Mouse (Mus musculus) cerebellum, postnatal 25 days (tissue): ENCODE measurements at regions not wholly inside any gene's neighbourhood (a gene's known extent, or its start where the extent isn't known, plus 50 kb on each side); places are given as distances from the start of the nearest gene placed in this dataset.

Experiments used
- DNase-seq, 2 experiments: peaks; one replicate each; pipeline ENCODE4 v3.0.0; 2021; ENCODE audit warnings: mixed read lengths in 2 of 2

DNA sequence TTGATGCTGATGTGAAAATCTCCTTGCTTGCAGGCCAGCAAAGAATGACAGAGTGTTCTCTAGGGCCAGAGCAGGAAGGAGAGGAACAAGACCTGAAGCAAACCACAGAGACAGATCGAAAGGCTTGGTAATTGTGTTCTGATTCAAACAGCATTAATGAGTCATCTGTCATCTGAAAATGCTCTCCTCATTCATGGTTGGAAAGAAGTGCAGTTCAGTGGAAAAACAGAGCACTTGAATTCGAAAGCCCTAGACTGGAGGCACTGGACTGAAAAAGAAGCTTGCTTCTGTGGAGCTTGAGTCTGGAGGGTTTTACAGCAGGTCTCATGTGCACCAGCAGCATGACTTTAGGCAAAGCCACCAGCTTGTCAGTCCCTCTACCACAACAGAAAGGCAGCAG is 374.3 kb upstream of the B430305J03Rik start:
- no peak for DNase-seq

GRCm38 (mm10) chr3:61738528-61738927 is 372.8 kb upstream of the B430305J03Rik start:
- no peak for DNase-seq

DNA sequence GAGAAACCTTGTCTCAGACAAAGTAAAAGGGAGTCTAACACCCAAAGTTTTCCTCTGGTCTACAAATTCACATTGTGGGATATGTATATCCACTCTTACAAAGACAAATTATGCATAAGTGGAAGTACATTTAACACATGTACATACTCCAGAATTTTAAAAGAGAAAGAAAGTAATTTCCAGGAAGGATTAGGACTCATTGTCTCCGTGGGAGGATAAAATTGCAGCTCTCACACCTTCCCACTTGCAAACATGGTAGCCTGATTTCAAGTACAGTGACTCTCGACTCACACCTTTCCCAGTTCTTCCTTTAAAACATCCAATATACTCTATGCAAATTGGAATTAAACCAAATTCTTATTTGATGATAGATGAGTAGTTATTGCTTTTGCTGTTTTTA is 351.0 kb upstream of the B430305J03Rik start:
- no peak for DNase-seq

- no peak for DNase-seq
These were observed 322.4 kb upstream of the B430305J03Rik start for GRCm38 (mm10) chr3:61687933-61688705.

- no peak for DNase-seq
These were observed 305.1 kb upstream of the B430305J03Rik start for GRCm38 (mm10) chr3:61670874-61671273.

DNA sequence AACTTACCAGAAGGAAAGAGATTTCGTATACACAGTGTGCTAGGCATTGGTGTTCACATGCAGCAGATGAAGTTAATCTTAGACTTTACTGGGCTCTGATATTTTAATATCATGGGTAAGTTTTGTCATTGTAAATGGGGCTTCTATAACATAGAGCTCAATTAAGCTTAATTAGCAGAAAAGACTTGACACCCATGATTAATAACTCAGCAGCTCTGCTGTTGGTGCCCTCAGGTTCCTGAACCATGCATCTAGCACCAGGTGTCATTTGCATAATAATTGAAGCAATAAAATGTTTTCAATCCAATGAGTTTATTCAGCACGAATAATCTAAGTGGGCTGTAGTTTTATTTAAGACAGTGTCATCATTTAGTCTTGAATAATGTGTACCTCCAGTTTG is 290.4 kb upstream of the B430305J03Rik start:
- DNase-seq: no peak

DNA sequence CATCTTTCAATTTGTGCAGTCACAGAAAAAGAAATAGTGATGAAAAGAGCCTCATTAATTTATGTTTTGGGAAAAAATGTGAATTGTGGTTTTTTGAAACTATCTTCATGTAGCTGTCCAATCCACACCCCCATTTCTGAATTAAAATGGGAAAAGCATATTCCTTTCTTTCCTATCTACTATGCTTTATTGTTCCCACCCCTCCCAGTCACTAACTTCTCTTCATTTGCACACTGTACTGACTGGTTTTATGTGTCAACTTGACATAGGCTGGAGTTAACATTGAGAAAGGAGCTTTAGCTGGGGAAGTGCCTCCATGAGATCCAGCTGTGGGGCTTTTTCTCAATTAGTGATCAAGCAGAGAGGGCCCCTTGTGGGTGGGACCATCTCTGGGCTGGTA is 262.8 kb upstream of the B430305J03Rik start:
- DNase-seq: no peak

GRCm38 (mm10) chr3:61628099-61628498 is 262.3 kb upstream of the B430305J03Rik start:
- DNase-seq: no peak

GRCm38 (mm10) chr3:61623954-61624487 is 258.3 kb upstream of the B430305J03Rik start:
- DNase-seq: no peak

GRCm38 (mm10) chr3:61605469-61605868 is 239.7 kb upstream of the B430305J03Rik start:
- DNase-seq: no peak

DNA sequence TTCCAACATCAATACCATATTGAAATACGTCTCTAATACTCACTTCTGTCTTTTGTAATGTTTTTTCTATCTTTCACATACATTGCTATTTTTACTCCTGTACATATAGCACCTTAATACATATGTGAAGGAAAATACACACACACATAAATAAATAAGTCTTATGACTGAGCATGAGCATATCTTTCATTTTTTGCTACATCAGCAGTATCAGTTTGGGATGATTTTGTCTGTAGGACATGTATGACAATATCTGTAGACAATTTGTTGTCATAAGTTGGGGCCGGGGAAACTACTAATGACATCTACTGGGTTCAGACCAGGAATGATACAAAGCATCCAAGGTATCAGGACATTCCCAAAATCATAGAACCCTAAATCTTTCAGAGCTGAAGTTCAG is 237.1 kb upstream of the B430305J03Rik start:
- DNase-seq: no peak

DNA sequence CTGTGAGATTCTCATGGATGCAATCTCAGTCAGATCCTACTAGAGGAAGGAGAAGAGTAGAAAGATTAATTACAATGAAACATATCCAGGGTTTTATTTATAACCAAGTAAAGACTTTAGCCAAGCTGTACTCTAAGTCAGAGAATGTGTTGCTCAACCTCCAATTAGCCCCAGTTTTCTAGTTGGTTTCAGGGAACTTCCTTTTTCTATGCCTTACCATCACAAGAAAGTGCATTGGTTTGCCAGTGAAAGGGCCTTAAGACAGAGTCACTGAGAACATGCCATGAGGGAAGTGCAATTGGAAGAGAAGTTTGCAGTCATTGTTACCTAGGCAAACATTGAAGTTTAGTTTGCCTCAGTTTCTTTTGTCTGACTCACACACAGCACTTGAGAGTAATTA is 229.8 kb upstream of the B430305J03Rik start:
- DNase-seq: no peak

GRCm38 (mm10) chr3:61592342-61592741 is 226.6 kb upstream of the B430305J03Rik start:
- no peak for DNase-seq

DNA sequence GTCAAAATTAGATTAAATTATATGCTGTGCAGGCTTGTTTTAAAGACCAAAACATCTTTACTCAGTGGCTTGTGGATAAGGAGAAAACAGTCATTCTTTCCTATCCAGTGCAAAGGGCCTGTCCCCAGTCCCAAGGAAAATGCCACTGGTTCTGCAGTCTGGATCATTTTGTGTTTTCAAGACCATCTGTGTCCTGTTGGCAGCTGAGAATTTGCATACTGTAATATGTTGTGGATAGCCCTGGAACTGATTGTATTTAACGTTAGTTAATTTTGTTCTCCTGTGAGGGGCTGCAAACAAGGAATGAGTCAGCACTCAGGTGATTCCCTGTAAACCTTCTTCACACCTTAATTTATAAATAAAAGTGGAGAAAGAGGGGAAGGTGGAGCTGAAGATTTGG is 217.9 kb upstream of the B430305J03Rik start:
- no peak for DNase-seq

DNA sequence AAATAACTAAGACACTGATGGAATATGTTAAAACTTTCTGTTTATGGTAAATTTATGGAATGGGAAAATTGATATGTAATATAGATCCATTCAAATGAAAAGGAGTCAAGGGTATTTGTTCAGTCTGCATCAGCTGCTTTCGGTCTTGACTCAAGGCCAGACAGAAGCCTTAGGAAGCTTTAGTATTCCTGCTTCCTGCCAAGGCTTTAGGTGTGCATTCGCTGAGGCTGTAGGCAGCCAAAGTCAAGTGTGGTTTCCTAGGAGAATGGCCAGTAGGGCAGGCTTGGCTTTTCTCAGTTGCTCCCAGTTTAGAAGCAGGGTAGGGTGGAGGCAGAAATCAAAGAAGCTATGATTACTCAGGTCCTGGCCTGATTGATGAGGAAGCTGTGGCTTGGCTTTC is 217.2 kb upstream of the B430305J03Rik start:
- DNase-seq: no peak

- no peak for DNase-seq
These were observed 214.5 kb upstream of the B430305J03Rik start for GRCm38 (mm10) chr3:61580252-61580651.

- no peak for DNase-seq
These were observed 171.4 kb upstream of the B430305J03Rik start for GRCm38 (mm10) chr3:61537113-61537512.

DNA sequence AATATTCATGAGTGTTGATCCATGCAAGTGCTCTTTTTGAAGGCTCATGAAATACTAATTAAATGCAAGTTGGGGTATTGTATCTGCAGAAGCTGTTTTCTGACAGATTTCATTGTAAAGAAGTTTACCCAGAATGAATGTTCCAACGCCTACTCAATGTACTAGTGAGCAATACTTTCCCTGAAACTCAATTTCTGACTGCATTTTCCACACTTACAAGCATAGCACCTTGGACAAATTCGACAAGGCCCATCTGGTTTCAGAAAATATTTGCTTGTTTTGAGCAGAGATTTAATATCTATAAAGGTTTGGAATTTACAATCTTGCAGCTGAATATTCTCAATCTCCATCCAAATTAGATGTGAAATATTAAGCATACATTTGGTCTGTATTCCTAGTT is 170.0 kb upstream of the B430305J03Rik start:
- DNase-seq: no peak

DNA sequence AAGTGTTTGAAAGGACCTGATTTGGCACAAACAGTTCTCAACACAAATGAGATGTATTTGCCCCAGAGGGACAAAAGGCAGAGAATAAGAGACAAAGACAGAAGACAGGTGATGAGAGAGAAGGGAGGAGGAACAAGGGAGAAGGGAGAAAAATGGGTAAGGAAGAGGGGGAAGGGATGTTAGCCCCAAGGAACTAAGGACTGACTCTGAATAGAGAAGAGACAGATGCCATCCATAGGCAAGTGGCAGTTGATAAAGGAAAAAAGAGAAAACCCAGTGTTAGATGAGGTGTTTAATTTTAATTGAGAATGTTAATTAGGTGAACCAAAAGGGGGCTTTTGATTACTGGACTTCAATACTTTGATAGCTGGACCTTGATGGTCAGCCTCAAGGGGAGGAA is 137.4 kb upstream of the B430305J03Rik start:
- no peak for DNase-seq

DNA sequence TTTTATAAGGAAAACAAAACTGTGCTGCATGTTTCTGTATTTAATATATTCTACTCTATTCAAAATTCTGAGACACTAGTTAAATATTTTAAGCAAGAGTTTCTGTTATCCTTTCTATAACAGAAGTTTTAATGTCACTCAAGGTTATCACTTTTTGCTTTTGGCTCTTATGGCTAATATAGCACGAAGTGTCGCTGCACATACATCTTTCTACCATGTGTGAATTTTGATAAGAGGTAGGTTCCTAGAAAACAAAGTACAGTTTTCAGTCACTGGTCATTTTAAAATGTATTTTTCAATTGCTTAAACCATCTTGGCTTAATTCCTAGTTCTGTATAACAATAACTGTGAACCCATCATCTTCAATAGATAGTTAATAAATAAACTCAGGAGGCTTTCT is 129.1 kb upstream of the B430305J03Rik start:
- no peak for DNase-seq

GRCm38 (mm10) chr3:61486808-61487389 is 121.1 kb upstream of the B430305J03Rik start:
- DNase-seq: no peak

DNA sequence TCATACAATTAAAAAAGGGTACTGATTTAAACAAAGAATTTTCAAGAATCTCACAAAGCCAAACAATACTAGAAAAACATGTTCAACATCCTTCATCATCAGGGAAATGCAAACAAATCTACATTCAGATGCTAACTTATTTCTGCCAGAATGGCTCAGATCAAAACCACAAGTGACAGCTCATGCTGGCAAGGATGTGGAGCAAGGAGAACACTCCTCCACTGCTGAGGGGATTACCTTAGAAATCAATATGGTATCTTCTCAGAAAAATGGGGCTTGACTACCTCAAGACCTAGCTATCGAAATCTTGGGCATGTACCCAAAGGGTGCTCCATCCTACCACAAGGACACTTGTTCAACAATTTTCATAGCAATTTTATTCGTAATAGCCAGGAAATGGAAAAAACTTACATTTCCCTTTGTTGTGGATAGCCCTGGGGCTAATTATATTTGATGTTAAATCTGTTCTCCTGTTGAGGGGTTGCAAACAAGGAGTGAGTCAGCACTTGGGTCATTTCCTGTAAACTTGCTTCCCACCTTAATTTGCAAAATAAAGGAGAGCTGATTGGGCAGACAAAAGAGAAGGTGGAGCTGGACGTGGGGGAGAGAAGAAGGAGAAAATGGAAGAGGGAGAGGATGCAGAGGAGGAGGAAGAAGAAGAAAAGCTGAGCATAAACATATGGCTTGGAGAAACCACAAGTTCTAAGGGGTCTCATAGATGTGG is 113.3 kb upstream of the B430305J03Rik start:
- DNase-seq: no peak

GRCm38 (mm10) chr3:61475018-61475417 is 109.3 kb upstream of the B430305J03Rik start:
- DNase-seq: no peak

- DNase-seq: peak in 1 of 2 experiments; percentile 4
These were observed 101.4 kb upstream of the B430305J03Rik start for GRCm38 (mm10) chr3:61467158-61467557.
